Mouse (Mus musculus): ENCODE measurements around the gene Siah3. TPM values are rescaled to one million over a fixed set of nuclear protein-coding genes. Genes with fewer than 3 reads are reported as not detected.

Siah3 gene
- polyA plus RNA-seq, 1 experiment from 2014 or later: 0.10 TPM

GRCm38 (mm10) chr14:75482231-75483175 lies 26.7 kb downstream of the Siah3 start:
- no peak for ATAC-seq (ENCODE audit: insufficient read depth, low FRiP score)
- no peaks in the 10 kb centered on the region for H3K9me3 ChIP-seq (replicated peaks; ENCODE audit: control insufficient read depth, low read length)
- no peaks in the 10 kb centered on the region for H3K36me3 ChIP-seq (ENCODE audit: control insufficient read depth, insufficient read depth, low read length)
- no peak overlapping the region for H3K9ac ChIP-seq (ENCODE audit: low read length)
- H3K4me2 ChIP-seq (ENCODE audit: low read depth, low read length): no peak overlapping the region
- 76% methylated on average over 15 of the region's 15 CpGs for WGBS
- no peaks in the 10 kb centered on the region for H3K27me3 ChIP-seq (ENCODE audit: control insufficient read depth, insufficient read depth, low read length)
- no peak overlapping the region for H3K4me3 ChIP-seq (replicated peaks; ENCODE audit: low read length)
- H3K4me1 ChIP-seq (ENCODE audit: control insufficient read depth, insufficient read depth, low read length): no peaks in the 10 kb centered on the region
- no peak overlapping the region for H3K27ac ChIP-seq (ENCODE audit: low read length)

GRCm38 (mm10) chr14:75483176-75483546 lies 27.4 kb downstream of the Siah3 start:
- Histone ChIP-seq H3K9me3 (replicated peaks; ENCODE audit: control insufficient read depth, low read length) (no peaks in the 10 kb centered on the region), H3K4me1 (ENCODE audit: control insufficient read depth, insufficient read depth, low read length) (no peaks in the 10 kb centered on the region), H3K27ac (ENCODE audit: low read length) (no peak overlapping the region), H3K27me3 (ENCODE audit: control insufficient read depth, insufficient read depth, low read length) (no peaks in the 10 kb centered on the region), H3K4me2 (ENCODE audit: low read depth, low read length) (no peak overlapping the region), H3K36me3 (ENCODE audit: control insufficient read depth, insufficient read depth, low read length) (no peaks in the 10 kb centered on the region), H3K9ac (ENCODE audit: low read length) (no peak overlapping the region), H3K4me3 (replicated peaks; ENCODE audit: low read length) (no peak overlapping the region)
- WGBS: 82% methylated on average over 6 of the region's 6 CpGs
- no peak for ATAC-seq (ENCODE audit: insufficient read depth, low FRiP score)

GRCm38 (mm10) chr14:75487932-75488331 lies 32.1 kb downstream of the Siah3 start:
- Histone ChIP-seq H3K9me3 (replicated peaks; ENCODE audit: control insufficient read depth, low read length) (no peaks in the 10 kb centered on the region), H3K27ac (ENCODE audit: low read length) (no peak overlapping the region), H3K36me3 (ENCODE audit: control insufficient read depth, insufficient read depth, low read length) (no peaks in the 10 kb centered on the region), H3K4me2 (ENCODE audit: low read depth, low read length) (no peak overlapping the region), H3K4me1 (ENCODE audit: control insufficient read depth, insufficient read depth, low read length) (no peaks in the 10 kb centered on the region), H3K27me3 (ENCODE audit: control insufficient read depth, insufficient read depth, low read length) (no peaks in the 10 kb centered on the region), H3K4me3 (replicated peaks; ENCODE audit: low read length) (no peak overlapping the region), H3K9ac (ENCODE audit: low read length) (no peak overlapping the region)
- ATAC-seq (ENCODE audit: insufficient read depth, low FRiP score): no peak
- WGBS: 75% methylated on average over 7 of the region's 7 CpGs

GRCm38 (mm10) chr14:75493555-75494194 lies 37.9 kb downstream of the Siah3 start:
- Histone ChIP-seq H3K27ac (ENCODE audit: low read length) (no peak overlapping the region), H3K4me3 (replicated peaks; ENCODE audit: low read length) (no peak overlapping the region), H3K27me3 (ENCODE audit: control insufficient read depth, insufficient read depth, low read length) (no peaks in the 10 kb centered on the region), H3K4me1 (ENCODE audit: control insufficient read depth, insufficient read depth, low read length) (no peaks in the 10 kb centered on the region), H3K9me3 (replicated peaks; ENCODE audit: control insufficient read depth, low read length) (no peaks in the 10 kb centered on the region), H3K36me3 (ENCODE audit: control insufficient read depth, insufficient read depth, low read length) (no peaks in the 10 kb centered on the region), H3K4me2 (ENCODE audit: low read depth, low read length) (no peak overlapping the region), H3K9ac (ENCODE audit: low read length) (no peak overlapping the region)
- ATAC-seq (ENCODE audit: insufficient read depth, low FRiP score): no peak
- 84% methylated on average over 14 of the region's 14 CpGs for WGBS

- Histone ChIP-seq H3K27me3 (ENCODE audit: control insufficient read depth, insufficient read depth, low read length) (no peaks in the 10 kb centered on the region), H3K36me3 (ENCODE audit: control insufficient read depth, insufficient read depth, low read length) (no peaks in the 10 kb centered on the region), H3K27ac (ENCODE audit: low read length) (no peak overlapping the region), H3K4me2 (ENCODE audit: low read depth, low read length) (no peak overlapping the region), H3K9me3 (replicated peaks; ENCODE audit: control insufficient read depth, low read length) (no peaks in the 10 kb centered on the region), H3K9ac (ENCODE audit: low read length) (no peak overlapping the region), H3K4me3 (replicated peaks; ENCODE audit: low read length) (no peak overlapping the region), H3K4me1 (ENCODE audit: control insufficient read depth, insufficient read depth, low read length) (no peaks in the 10 kb centered on the region)
- 64% methylated on average over 6 of the region's 6 CpGs for WGBS
- no peak for ATAC-seq (ENCODE audit: insufficient read depth, low FRiP score)
Measured at GRCm38 (mm10) chr14:75494926-75495325, 39.1 kb downstream of the Siah3 start.

GRCm38 (mm10) chr14:75501501-75501990 lies 45.8 kb downstream of the Siah3 start:
- Histone ChIP-seq H3K36me3 (ENCODE audit: control insufficient read depth, insufficient read depth, low read length) (no peaks in the 10 kb centered on the region), H3K27ac (ENCODE audit: low read length) (no peak overlapping the region), H3K9ac (ENCODE audit: low read length) (no peak overlapping the region), H3K4me2 (ENCODE audit: low read depth, low read length) (no peak overlapping the region), H3K4me3 (replicated peaks; ENCODE audit: low read length) (no peak overlapping the region), H3K4me1 (ENCODE audit: control insufficient read depth, insufficient read depth, low read length) (peaks cover 3% of the 10 kb centered on the region; the same call in 1 of the 2 replicates), H3K27me3 (ENCODE audit: control insufficient read depth, insufficient read depth, low read length) (no peaks in the 10 kb centered on the region), H3K9me3 (replicated peaks; ENCODE audit: control insufficient read depth, low read length) (no peaks in the 10 kb centered on the region)
- ATAC-seq (ENCODE audit: insufficient read depth, low FRiP score): no peak
- WGBS: 66% methylated on average over 3 of the region's 3 CpGs

GRCm38 (mm10) chr14:75502446-75502845 lies 46.7 kb downstream of the Siah3 start:
- Histone ChIP-seq H3K27ac (ENCODE audit: low read length) (no peak overlapping the region), H3K4me3 (replicated peaks; ENCODE audit: low read length) (no peak overlapping the region), H3K9ac (ENCODE audit: low read length) (no peak overlapping the region), H3K4me2 (ENCODE audit: low read depth, low read length) (no peak overlapping the region), H3K9me3 (replicated peaks; ENCODE audit: control insufficient read depth, low read length) (no peaks in the 10 kb centered on the region), H3K36me3 (ENCODE audit: control insufficient read depth, insufficient read depth, low read length) (no peaks in the 10 kb centered on the region), H3K27me3 (ENCODE audit: control insufficient read depth, insufficient read depth, low read length) (no peaks in the 10 kb centered on the region), H3K4me1 (ENCODE audit: control insufficient read depth, insufficient read depth, low read length) (peaks cover 3% of the 10 kb centered on the region; the same call in 1 of the 2 replicates)
- 40% methylated on average over 8 of the region's 8 CpGs for WGBS
- peak; percentile 33; the same call in 1 of the 2 replicates for ATAC-seq (ENCODE audit: insufficient read depth, low FRiP score)

GRCm38 (mm10) chr14:75504255-75504654 lies 48.5 kb downstream of the Siah3 start:
- H3K27ac ChIP-seq (ENCODE audit: low read length): no peak overlapping the region
- H3K4me2 ChIP-seq (ENCODE audit: low read depth, low read length): no peak overlapping the region
- peaks cover 3% of the 10 kb centered on the region; the same call in 1 of the 2 replicates for H3K4me1 ChIP-seq (ENCODE audit: control insufficient read depth, insufficient read depth, low read length)
- no peaks in the 10 kb centered on the region for H3K9me3 ChIP-seq (replicated peaks; ENCODE audit: control insufficient read depth, low read length)
- no peak overlapping the region for H3K9ac ChIP-seq (ENCODE audit: low read length)
- no peaks in the 10 kb centered on the region for H3K27me3 ChIP-seq (ENCODE audit: control insufficient read depth, insufficient read depth, low read length)
- ATAC-seq (ENCODE audit: insufficient read depth, low FRiP score): no peak
- no peaks in the 10 kb centered on the region for H3K36me3 ChIP-seq (ENCODE audit: control insufficient read depth, insufficient read depth, low read length)
- WGBS: 47% methylated on average over 2 of the region's 2 CpGs
- H3K4me3 ChIP-seq (replicated peaks; ENCODE audit: low read length): no peak overlapping the region
